Mouse (Mus musculus) G1E (cell line): Measurements from ENCODE around the gene Etfbkmt.
A peak's percentile ranks its signal among the peaks of the same experiment; 100 is the strongest.

Experiments used
- CTCF ChIP-seq: IDR thresholded peaks from 2 replicates; pipeline ENCODE4 v1.5.1; 2012; ENCODE audit warnings: low read depth, low read length, inconsistent platforms, mixed read lengths
- GATA1 ChIP-seq: IDR thresholded peaks from 2 replicates; pipeline ENCODE4 v1.6.1; 2012; ENCODE audit warnings: borderline replicate concordance, low read length, inconsistent platforms, mixed read lengths
- POLR2AphosphoS5 ChIP-seq: IDR thresholded peaks from 2 replicates; pipeline ENCODE4 v1.6.1; 2012; ENCODE audit warnings: low read depth, low read length, inconsistent platforms; ENCODE audit not compliant: insufficient replicate concordance
- TAL1 ChIP-seq: conservative IDR thresholded peaks from 2 replicates; pipeline ENCODE4 v1.6.1; 2012; ENCODE audit warnings: low read depth, low read length, inconsistent platforms, mixed read lengths

GRCm38 (mm10) chr6:149132311-149133077 lies 7.2 kb upstream of the Etfbkmt start:
- no peak for TF ChIP-seq GATA1
- peak; percentile 8; the same call in 1 of the 2 replicates for TF ChIP-seq CTCF
- TF ChIP-seq TAL1: no peak
- no peak for TF ChIP-seq POLR2AphosphoS5
